Mouse (Mus musculus) cerebellum, adult 18-20 months (tissue): Measurements from ENCODE around the gene Coro7.

Experiments used
- DNase-seq, 2 experiments: peaks; one replicate each; pipeline ENCODE4 v3.0.0; 2021

Coro7 gene

DNA sequence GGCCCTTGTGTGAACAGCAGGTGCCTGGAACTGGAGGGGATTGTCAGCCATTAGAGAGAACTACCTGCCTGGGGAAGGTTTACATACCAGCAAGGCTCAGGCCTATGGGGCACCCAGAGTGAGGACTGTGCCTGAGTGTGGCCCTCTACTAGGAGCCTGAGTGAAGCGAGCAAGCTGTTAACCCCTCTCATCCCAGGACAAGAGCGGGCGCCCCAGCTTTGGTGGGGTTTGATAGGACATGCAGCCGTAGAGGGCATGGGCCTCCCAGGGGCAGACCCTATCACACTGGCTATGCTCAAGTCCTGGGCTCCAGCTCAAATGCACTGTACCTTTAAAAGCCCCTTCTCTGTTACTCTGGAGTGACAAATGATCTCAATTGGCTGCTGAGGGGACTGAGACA, 32.7 kb downstream of the Coro7 start:
- DNase-seq, result no peak

- DNase-seq, result no peak
These were observed 33.7 kb downstream of the Coro7 start for GRCm38 (mm10) chr16:4645867-4646266.

DNA sequence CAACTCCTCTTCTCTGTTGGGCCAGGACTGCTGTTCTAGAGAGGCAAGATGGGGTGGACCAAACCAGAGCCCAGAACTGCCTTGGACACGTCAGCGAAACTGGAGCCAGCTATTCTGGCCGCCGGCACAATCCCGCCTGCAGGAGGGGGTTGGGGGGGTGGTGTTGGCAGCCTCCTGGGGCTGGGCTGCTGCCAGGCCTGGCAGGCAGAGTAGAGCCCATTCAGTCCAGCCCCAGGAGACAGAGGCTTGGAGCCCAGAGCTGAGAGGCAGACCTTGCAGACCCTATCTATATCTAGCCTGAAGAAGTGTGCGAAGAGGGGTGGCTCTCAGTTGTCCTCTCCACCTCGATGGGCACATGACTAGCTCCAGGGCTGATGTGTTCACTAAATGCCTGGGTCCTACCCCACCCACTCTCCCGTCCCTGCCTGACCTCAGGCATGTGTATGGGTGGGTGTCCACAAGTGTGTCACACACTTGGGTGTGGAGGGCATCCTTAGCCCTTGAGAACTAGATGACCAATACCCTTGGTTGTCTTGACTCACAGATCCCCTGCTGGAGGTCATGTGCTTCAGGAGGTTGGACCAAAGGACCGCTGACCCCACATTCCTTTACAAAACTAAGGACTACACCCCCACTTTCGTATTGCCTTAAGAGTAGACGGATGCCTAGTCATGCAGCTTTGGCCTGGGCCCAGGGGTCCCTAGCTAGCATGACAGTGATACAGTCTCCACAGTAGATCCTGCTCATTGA, 35.7 kb downstream of the Coro7 start:
- peak; percentile 73 to 79 for DNase-seq

DNA sequence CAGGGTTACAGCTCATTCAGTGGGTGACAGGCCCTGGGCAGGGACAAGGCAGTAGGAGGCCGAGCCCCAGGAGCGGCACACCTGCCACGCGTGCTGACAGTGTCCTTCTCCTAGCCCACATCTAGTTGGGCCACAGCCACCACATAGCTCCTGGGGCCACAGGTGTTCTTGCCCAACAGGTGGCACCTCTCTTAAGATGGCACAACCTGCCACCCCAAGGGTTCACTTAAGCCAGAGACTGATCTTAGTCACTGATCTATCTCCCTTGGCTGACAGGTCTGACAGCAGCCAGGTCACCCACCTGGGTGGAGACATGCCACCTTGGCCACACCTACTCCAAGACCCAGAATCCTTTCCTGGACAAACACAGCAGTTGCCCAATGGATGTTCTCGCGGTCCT, 36.6 kb downstream of the Coro7 start:
- no peak for DNase-seq

DNA sequence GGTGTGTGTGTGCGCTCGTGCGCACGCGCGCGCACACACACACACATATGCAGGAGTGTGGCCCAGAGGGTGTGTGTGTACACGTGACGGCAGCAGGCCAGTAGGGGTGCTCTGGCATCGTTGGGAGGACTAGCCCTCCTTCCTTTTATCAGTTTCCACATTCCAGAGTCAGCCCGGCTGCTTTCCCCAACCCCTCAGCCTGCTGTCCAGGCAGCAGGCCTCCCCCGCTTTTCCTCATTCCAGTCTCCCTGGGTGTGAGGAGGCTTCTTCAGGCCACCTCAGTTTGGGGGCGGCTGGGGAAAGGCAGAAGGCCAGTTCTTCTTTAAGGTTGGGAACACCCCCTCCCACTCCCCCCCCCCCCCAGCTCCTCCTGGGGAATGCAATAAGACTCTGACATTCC, 37.4 kb downstream of the Coro7 start:
- no peak for DNase-seq

DNA sequence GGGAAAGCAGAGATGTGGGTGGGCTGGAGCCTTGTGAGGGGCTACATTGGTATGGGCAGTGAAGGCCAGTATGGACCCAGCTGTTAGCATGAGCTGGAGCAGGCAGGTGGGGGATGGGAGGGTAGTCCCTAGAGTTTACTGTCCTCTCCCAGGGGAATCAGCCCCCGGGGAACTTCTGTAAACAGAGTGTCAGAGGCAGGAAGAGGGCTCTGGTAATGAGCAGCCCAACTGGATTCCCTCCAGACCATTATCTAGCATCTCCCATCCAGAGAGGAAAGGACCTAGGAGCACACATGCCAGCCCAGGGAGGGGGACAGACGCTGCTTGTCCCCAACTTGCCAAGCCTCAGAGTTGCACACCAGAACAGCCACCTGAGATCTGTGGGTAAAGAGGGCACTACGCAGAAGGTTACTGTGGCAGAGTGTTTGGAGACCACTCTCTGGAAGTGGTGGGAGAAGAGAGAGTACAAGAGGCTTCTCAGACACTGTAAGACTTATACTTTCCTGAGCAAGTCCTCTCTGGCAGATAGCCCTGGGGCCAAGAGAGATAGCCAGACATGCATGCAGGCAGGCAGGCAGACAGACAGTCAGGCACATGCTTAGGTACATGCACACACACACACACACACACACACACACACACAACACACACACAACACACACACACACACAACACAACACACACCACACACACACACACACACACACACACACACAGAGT, 38.3 kb downstream of the Coro7 start:
- DNase-seq, result no peak

DNA sequence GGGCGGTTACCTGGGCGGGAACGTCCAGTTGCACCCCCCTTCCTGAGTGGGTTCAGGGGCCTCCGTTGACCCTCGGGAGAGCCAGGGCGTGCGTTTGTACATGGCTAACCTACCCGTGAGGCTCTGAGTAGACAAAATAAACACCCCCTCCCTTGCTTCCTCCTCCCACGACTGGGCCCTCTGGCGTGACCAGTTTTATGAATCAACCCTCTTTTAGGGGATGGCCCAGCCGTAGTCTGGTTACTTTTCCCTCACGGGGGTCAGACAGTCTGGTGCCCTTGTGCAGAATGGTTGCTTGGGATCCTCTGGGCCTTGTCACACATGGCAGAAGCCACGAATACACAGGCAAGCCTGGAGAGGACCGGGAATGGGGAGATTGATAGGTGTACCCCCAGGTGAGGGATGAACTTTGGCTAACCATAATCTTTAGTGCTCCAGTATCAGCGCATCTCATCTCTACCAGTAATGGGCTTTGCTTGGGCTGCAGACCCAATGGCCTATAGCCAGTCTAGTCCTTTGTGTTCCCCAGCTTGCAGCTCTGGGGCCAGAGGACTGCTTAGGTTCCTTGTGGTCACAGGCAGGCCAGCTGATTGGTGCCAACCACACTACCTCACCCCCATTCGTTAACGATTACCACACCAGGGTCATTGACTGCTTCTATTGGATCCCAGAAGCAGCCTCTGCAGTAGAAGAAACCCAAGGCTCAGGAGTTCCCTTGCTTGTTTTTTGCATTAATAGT, 39.1 kb downstream of the Coro7 start:
- no peak for DNase-seq

- peak in 1 of 2 experiments; percentile 28 for DNase-seq
These were observed 39.7 kb downstream of the Coro7 start, which contains the start of the genes Vasn and Dnaja3 for GRCm38 (mm10) chr16:4639831-4640237. Gene Vasn, plus strand, starts transcription at chr16:4639941. Gene Dnaja3, plus strand, starts transcription at chr16:4639989.

GRCm38 (mm10) chr16:4638891-4639390, 40.6 kb downstream of the Coro7 start:
- DNase-seq, result no peak

- no peak for DNase-seq
These were observed 43.8 kb downstream of the Coro7 start for GRCm38 (mm10) chr16:4635760-4636159.

- no peak for DNase-seq
These were observed 44.9 kb downstream of the Coro7 start for GRCm38 (mm10) chr16:4634681-4635080.

GRCm38 (mm10) chr16:4633661-4634060, 45.9 kb downstream of the Coro7 start:
- DNase-seq, result no peak

GRCm38 (mm10) chr16:4632050-4632449, 47.5 kb downstream of the Coro7 start:
- peak; percentile 36 to 49 for DNase-seq

DNA sequence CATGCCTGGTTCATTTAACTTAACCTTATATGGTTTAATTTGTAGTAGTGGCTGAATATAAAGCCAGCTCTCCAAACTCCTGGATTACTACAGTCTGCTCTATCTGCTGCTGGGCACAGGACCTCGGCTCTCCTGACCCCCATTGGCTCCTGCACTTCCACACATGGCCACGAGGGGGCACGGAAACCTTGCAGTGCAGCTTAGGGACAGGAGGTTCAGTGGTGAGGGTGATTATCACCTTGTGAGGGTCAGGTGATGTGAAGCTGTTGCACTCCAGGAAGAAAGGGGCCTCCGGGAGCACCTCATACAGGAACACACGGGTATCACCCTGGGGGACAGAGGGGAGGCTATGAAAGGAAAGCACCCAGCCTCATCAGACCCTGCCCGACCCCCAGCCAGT, 49.6 kb downstream of the Coro7 start:
- DNase-seq, result peak; percentile 84 to 89

DNA sequence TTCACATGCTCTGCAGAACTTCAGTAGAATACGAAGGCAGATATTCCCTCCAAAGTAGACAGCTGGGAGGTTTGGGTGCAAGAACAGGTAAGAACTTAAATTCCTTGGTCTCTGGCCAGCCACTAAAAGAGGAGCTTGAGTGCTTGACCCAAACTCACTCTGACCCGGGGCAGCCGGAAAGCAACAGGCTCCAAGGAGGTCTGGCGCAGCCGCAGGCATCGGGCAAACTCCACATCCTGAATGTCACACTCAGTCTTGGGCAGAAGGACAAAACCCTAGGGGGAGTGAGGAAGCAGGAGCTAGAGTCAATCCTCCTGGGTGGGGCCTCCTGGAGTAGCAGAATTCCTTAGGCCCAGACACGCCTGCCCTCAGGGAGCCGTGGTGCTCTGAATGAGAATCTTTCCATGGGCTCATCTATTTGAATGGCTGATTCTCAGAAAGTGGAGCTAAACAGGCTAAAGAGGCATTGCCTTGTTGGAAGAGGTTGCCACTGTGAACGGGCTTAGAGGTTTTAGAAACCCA, 50.6 kb downstream of the Coro7 start:
- no peak for DNase-seq

DNA sequence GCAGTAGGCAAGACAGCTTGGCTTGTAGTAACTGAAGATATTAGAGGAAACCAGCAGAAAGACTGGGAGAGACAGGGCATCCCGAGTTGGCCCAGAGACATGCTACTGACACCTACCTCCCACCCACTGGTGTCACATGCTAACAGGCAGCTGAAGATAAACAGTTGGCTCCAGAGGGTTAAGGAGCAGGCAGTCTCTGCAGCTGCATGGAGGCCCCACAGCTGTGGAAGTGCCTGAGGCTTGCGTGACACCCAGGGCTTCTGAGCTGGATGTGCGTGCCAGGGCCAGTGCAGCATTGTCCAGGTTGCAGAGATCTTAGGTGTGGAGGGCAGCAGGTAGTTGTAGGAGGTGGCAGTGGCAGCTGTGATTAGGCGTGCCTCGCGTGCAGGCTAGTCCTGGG, 52.5 kb downstream of the Coro7 start:
- no peak for DNase-seq

GRCm38 (mm10) chr16:4624481-4625110, 55.0 kb downstream of the Coro7 start, which contains the start of gene Pam16:
Gene Pam16, minus strand, starts transcription at chr16:4624988.
- DNase-seq, result peak; percentile 91 to 93

- no peak for DNase-seq
These were observed 55.5 kb downstream of the Coro7 start for GRCm38 (mm10) chr16:4624074-4624473.

- DNase-seq, result no peak
These were observed 62.7 kb downstream of the Coro7 start for GRCm38 (mm10) chr16:4616829-4617228.

DNA sequence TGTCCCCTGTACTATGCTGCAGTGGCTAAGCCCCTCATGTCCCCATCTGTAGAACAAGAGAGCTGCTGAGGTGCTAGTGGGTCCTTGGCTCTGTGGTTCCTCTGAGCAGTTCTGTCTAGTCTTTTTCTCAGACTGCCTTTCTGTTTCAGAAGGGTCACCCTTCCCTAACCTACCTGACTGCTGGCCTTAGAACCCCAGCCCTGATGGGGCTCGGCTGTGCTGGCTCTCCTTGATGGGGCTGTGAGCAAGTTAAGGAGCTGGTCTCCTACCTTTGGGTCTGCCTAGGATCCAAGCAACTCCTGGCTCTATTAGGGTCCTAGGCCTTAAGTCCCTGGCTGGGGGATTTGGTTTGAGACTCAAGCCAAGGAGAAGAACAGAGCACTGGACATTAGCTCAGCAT, 64.3 kb downstream of the Coro7 start:
- no peak for DNase-seq

DNA sequence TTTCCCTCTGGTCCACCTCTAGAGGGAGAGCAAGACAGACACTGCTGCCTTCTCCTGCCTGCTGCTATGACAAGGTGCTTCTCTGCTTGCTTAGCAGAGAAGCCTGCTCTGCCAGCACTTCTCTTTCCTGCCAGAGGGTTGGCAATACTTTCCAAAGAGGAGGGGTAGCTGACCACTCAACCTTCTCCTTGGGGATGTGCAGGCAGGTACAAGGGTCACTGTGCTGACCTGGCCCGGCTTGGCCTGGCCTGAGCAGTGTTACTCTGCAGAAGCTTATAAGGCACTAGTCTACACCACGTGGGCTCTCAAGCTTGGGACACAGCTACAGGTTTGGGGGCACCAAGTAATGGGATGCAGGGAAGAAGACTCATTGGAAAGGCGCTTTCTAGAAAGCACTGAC, 64.9 kb downstream of the Coro7 start:
- no peak for DNase-seq

DNA sequence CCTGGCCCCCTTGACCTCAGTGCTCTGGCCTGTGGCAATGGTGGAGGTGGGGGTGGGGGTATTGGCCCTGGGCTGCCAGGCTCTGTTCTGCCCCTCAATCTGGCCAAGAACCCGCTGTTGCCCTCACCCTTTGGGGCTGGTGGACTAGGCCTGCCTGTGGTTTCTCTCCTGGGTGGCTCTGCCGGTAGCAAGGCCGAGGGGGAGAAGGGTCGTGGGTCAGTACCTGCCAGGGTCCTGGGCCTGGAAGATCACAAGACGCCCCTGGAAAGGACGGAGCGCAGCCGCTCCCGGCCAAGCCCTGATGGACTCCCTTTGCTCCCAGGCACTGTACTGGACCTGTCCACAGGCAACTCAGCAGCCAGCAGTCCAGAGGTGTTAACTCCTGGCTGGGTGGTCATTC, 65.8 kb downstream of the Coro7 start:
- no peak for DNase-seq

DNA sequence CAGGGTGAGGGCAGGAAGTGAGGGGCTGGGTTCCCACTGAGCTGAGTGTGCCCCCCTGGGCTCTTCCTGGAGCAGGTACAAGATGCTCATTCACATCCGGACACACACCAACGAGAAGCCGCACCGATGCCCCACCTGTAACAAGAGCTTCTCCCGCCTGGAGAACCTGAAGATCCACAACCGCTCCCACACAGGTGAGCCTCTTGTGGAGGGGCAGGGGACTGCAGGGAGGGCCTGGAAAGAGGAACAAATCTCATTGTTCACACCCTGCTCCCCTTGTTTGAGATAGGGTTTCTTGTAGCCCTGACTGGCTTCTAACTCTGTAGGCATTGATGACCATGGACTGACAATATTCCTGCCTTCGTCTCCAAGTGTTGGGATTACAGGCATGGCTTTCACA, 67.9 kb downstream of the Coro7 start:
- DNase-seq, result no peak
